Mouse (Mus musculus) liver, embryonic 14.5 days (tissue): Measurements from ENCODE around the gene Gm14190.

Experiments
- CTCF ChIP-seq: IDR thresholded peaks from 2 replicates; pipeline ENCODE4 v1.5.1; 2016; ENCODE audit warnings: antibody characterized with exemption, low read depth, control low read depth
- EP300 ChIP-seq: IDR thresholded peaks from 2 replicates; pipeline ENCODE4 v1.6.1; 2016; ENCODE audit warnings: antibody characterized with exemption, low read depth

DNA sequence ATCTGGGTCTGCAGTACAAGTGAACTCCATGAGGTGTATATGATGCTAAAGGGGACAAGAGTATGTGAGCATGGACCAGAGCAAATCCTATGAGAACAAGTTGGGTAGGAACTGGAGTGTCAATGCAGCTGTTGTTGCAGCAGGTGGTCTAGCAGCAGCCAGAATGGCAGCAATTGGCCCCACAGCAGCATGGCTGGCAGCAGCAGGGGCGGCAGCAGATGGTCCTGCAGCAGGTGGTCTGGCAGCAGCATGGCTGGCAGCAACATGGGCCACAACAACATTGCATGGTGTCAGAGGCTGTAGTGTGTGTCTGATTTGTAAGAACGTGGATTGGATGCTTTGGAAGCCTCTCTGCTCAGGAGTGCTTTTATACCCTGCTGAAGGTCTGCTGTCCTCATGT lies 33.5 kb upstream of the Gm14190 start:
- no peak for TF ChIP-seq CTCF
- no peak for TF ChIP-seq EP300
